Mouse (Mus musculus) hindbrain, embryonic 12.5 days (tissue): ENCODE data around the gene Tcea3. TPM values are rescaled to one million over a fixed set of nuclear protein-coding genes. Genes with fewer than 3 reads are reported as not detected.
A peak's percentile ranks its signal among the peaks of the same experiment; 100 is the strongest.

Source experiments
- ATAC-seq: fragments of 200-750 bp; cut with Nextera tagmentation; 2 replicates; pipeline ENCODE4 v1.8.0; 2017; ENCODE audit warnings: moderate TSS enrichment; ENCODE audit not compliant: low FRiP score
- H3K27ac ChIP-seq: fragments of 300-500 bp; sonication (generic); 2 replicates; pipeline ENCODE4 v1.5.1; 2016; ENCODE audit warnings: mild to moderate bottlenecking
- H3K27me3 ChIP-seq: fragments of 300-500 bp; sonication (generic); 2 replicates; pipeline ENCODE4 v1.6.1; 2016; ENCODE audit warnings: mild to moderate bottlenecking
- H3K36me3 ChIP-seq: fragments of 300-500 bp; sonication (generic); 2 replicates; pipeline ENCODE4 v1.6.1; 2016; ENCODE audit warnings: mild to moderate bottlenecking
- H3K4me1 ChIP-seq: fragments of 300-500 bp; sonication (generic); 2 replicates; pipeline ENCODE4 v1.6.1; 2016
- H3K4me2 ChIP-seq: fragments of 300-500 bp; sonication (generic); replicated peaks from 2 replicates; pipeline ENCODE4 v1.6.1; 2016; ENCODE audit warnings: mild to moderate bottlenecking
- H3K4me3 ChIP-seq: fragments of 300-500 bp; sonication (generic); 2 replicates; pipeline ENCODE4 v1.5.1; 2016; ENCODE audit warnings: mild to moderate bottlenecking
- H3K9ac ChIP-seq: fragments of 300-500 bp; sonication (generic); 2 replicates; pipeline ENCODE4 v1.6.1; 2016; ENCODE audit warnings: mild to moderate bottlenecking, moderate library complexity
- H3K9me3 ChIP-seq: fragments of 300-500 bp; sonication (generic); replicated peaks from 2 replicates; pipeline ENCODE4 v1.6.1; 2016; ENCODE audit warnings: mild to moderate bottlenecking
- WGBS: fragments of 180-500 bp; shearing (Covaris S2); methylation state at CpG from one replicate; pipeline ENCODE4 v1.1.7; 2016; 5-methylcytosine and 5-hydroxymethylcytosine counted together
- polyA plus RNA-seq: library from polyadenylated mRNA; unstranded; fragments of >200 nt; fragmentation: Nextera tagmentation; extraction: Ambion mirVana; gene quantifications from 2 replicates; pipeline ENCODE4 v1.2.1, GENCODE M21; 2016

Tcea3 gene
- 5.0 and 7.2 TPM in 2 replicates for polyA plus RNA-seq

DNA sequence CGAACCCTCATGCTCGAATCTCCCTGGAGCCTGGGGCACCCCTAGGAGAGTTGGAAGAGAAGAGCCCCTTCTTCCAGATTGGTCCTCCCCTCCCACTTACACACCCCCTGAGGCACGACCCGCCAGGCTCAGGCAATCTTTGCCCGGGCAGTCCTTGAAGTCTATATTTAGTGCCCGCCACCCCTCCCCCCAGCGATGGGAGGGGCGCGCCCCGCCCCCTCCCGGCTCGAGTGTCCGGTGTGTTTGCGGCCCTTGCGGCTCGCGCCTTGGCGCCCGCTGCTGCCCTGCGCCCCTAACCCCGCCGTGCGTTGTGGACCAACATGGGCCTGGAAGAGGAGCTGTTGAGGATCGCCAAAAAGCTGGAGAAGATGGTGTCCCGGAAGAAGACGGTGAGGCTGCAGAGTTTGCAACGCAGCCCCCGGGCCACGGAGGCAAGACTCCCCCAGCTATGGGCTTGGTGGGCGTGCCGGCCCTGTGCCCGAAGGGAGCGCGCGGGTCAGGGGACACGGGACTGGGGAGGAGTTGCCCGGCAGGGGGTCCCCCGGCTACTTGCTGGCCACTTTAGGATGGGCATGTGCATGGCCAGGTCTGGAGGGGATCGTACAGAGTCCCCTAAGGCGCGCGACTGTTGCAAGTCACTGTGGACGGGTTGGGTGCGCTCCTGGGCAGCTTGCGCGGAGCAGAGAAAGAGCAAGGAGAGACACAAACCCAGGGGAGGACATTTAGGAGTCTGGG, at the start of gene Tcea3:
Gene Tcea3, plus strand, starts transcription at position 1 of the 735 bp plus-strand sequence.
- peaks cover 39% of the 10 kb centered on the region for H3K4me1 ChIP-seq
- peak within 1 kb of the TSS; percentile 39 for H3K4me3 ChIP-seq
- no peak within 1 kb of the TSS for H3K27ac ChIP-seq
- 0 out of 2 replicates have a peak, but pooled peaks cover 6% of the 10 kb centered on the region for H3K36me3 ChIP-seq
- H3K27me3 ChIP-seq = peaks cover 76% of the 10 kb centered on the region
- H3K9me3 ChIP-seq = no peaks in the 10 kb centered on the region
- H3K4me2 ChIP-seq = peak within 1 kb of the TSS; percentile 72
- peak within 1 kb of the TSS; percentile 49 for H3K9ac ChIP-seq
- no peak for ATAC-seq
- 1% methylated on average over 46 of the region's 46 CpGs for WGBS

DNA sequence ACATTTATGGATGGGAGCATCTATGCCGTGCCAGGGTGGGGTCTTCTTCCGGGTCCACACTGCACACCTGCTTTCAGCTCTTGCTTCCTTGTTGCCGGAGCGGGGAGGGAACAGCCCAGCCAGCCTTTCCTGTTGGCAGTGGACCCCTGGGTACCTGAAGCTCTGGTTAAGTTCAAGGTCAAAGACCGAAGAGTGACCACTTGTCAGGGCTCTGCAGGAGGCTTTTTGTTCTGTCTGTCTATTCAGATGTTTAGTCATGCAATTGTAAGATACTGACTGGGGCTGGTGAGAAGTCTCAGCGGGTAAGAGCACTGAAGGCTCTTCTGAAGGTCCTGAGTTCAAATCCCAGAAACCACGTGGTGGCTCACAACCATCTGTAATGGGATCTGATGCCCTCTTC, 48.7 kb upstream of the Tcea3 start:
- Histone ChIP-seq H3K9ac (no peak overlapping the region), H3K27ac (no peak overlapping the region), H3K4me2 (no peak overlapping the region), H3K4me3 (no peak overlapping the region), H3K36me3 (no peaks in the 10 kb centered on the region), H3K9me3 (no peaks in the 10 kb centered on the region), H3K27me3 (no peaks in the 10 kb centered on the region), H3K4me1 (no peaks in the 10 kb centered on the region)
- 71% methylated on average over 7 of the region's 7 CpGs for whole genome bisulfite sequencing
- no peak for ATAC-seq

GRCm38 (mm10) chr4:136199562-136200292, 47.8 kb upstream of the Tcea3 start:
- Histone ChIP-seq H3K4me3 (no peak overlapping the region), H3K27ac (no peak overlapping the region), H3K4me2 (no peak overlapping the region), H3K9ac (no peak overlapping the region), H3K27me3 (0 out of 2 replicates have a peak, but pooled peaks cover 5% of the 10 kb centered on the region), H3K36me3 (no peaks in the 10 kb centered on the region), H3K9me3 (no peaks in the 10 kb centered on the region), H3K4me1 (no peaks in the 10 kb centered on the region)
- WGBS = 36% methylated on average over 9 of the region's 9 CpGs
- no peak for ATAC-seq

- ATAC-seq = no peak
- WGBS = 3% methylated on average over 9 of the region's 9 CpGs
These were observed 45.0 kb upstream of the Tcea3 start for GRCm38 (mm10) chr4:136202509-136202908.

DNA sequence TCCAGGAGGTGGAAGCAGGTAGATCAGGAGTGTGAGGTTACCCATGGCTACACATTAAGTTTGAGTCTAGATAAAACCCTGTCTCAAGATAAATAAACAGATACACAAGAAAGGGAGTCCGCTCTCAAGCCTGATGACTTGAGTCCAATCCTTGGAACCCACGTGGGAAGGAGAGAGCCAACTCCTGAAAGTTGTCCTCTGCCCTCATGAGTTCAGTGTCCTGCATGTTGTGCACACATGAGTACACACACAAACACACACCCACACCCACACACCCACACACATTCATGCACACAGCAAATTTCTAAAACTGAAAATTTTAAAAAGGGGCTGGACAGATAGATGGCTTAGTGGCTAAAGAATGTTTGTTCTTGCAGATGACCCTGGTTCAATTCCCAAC, 42.8 kb upstream of the Tcea3 start:
- Histone ChIP-seq H3K27ac (no peak overlapping the region), H3K36me3 (no peaks in the 10 kb centered on the region), H3K9me3 (no peaks in the 10 kb centered on the region), H3K4me2 (no peak overlapping the region), H3K27me3 (peaks cover 10% of the 10 kb centered on the region; the same call in 1 of the 2 replicates), H3K4me3 (no peak overlapping the region), H3K4me1 (peaks cover 12% of the 10 kb centered on the region), H3K9ac (no peak overlapping the region)
- ATAC-seq = no peak
- 78% methylated on average over 2 of the region's 2 CpGs for WGBS

More at GRCm38 (mm10) chr4:136202509-136202908, 45.0 kb upstream of the Tcea3 start:
- Histone ChIP-seq H3K27me3 (peaks cover 9% of the 10 kb centered on the region; the same call in 1 of the 2 replicates), H3K4me1 (peaks cover 11% of the 10 kb centered on the region), H3K4me3 (no peak overlapping the region), H3K27ac (no peak overlapping the region), H3K9me3 (no peaks in the 10 kb centered on the region), H3K4me2 (no peak overlapping the region), H3K36me3 (no peaks in the 10 kb centered on the region), H3K9ac (no peak overlapping the region)

DNA sequence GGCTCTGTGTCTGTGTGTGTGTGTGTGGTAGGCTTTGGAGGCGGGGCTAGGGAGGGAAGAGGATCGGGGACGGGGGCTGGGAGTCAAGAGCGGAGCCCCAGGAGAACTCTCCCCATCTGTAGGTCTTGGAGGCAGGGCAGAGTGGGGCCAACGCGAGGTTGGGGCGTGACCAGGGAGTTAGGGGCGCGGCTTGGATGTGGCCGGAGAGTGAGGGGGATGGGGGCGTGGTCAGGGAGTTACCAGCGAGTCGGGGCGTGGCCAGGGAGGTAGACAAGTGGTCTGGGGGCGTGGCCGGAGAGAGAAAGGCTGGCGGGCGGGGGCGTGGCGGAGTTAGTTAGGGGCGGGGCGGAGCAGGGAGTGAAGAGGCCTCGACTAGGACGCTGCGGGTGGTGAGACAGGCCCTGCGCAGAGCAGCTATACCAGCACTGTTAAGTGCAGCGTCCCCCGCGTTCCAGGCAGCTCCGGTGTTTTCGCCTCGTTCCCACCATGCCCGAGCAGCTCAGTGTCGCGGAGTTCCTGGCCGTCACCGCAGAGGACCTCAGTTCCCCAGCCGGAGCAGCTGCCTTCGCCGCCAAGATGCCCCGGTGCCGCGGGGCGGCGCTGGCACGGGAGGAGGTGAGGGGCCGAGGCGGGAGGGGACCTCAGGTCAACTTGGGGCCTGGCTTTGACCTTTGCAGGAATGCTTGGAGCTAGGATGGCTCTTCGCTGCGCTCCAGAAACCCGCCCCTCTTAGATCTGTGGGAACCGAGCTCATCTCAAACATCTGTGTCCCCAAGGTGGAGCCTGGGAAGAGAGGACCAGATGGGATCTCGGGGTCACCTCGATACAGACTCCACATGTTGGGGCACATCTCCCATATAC, 41.3 kb upstream of the Tcea3 start, which contains the start of gene Asap3:
Gene Asap3, plus strand, starts transcription at position 333 of the 861 bp plus-strand sequence.
- peaks cover 12% of the 10 kb centered on the region for H3K4me1 ChIP-seq
- ATAC-seq = peak; percentile 91
- no peaks in the 10 kb centered on the region for H3K36me3 ChIP-seq
- H3K9ac ChIP-seq = peak within 1 kb of the TSS; percentile 79
- no peaks in the 10 kb centered on the region for H3K9me3 ChIP-seq
- H3K4me2 ChIP-seq = peak within 1 kb of the TSS; percentile 96
- peak within 1 kb of the TSS; percentile 60 for H3K4me3 ChIP-seq
- under 1% methylated on average over 53 of the region's 54 CpGs for WGBS
- peaks cover 10% of the 10 kb centered on the region; the same call in 1 of the 2 replicates for H3K27me3 ChIP-seq
- peak within 1 kb of the TSS; percentile 69 for H3K27ac ChIP-seq

DNA sequence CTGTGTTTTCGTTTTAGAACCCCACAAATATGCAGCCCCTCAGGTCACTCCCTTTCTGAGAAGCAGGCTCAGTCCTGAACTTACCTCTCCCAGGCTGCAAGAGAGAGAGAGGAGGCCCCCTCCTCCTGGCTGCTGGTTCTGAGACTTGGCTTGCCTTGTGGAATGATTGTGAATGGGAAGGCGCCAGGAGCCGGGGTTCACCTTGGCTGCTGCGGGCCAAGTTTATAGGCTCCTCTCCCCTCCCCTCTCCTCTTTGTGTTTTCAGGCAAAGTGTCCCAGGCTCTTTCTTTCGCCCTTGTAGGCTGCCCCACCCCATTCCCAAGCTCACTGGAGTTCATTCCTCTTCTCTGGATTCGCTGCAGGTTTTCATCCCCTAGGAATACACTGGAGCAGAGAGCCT, 40.6 kb upstream of the Tcea3 start:
- Histone ChIP-seq H3K4me3 (peak overlapping the region; percentile 60), H3K27me3 (peaks cover 10% of the 10 kb centered on the region; the same call in 1 of the 2 replicates), H3K36me3 (no peaks in the 10 kb centered on the region), H3K27ac (no peak overlapping the region; the same call in 1 of the 2 replicates), H3K9me3 (no peaks in the 10 kb centered on the region), H3K4me2 (peak overlapping the region; percentile 96), H3K9ac (peak overlapping the region; percentile 79), H3K4me1 (peaks cover 12% of the 10 kb centered on the region)
- 5% methylated on average over 6 of the region's 6 CpGs for WGBS
- peak; percentile 3; the same call in 1 of the 2 replicates for ATAC-seq

GRCm38 (mm10) chr4:136210931-136211330, 36.6 kb upstream of the Tcea3 start:
- ATAC-seq = no peak
- Histone ChIP-seq H3K4me1 (peaks cover 14% of the 10 kb centered on the region), H3K27me3 (peaks cover 6% of the 10 kb centered on the region; the same call in 1 of the 2 replicates), H3K9me3 (no peaks in the 10 kb centered on the region), H3K4me3 (no peak overlapping the region), H3K4me2 (no peak overlapping the region), H3K9ac (no peak overlapping the region), H3K36me3 (no peaks in the 10 kb centered on the region; the same call in 1 of the 2 replicates), H3K27ac (no peak overlapping the region)
- WGBS = 75% methylated on average over 9 of the region's 9 CpGs

DNA sequence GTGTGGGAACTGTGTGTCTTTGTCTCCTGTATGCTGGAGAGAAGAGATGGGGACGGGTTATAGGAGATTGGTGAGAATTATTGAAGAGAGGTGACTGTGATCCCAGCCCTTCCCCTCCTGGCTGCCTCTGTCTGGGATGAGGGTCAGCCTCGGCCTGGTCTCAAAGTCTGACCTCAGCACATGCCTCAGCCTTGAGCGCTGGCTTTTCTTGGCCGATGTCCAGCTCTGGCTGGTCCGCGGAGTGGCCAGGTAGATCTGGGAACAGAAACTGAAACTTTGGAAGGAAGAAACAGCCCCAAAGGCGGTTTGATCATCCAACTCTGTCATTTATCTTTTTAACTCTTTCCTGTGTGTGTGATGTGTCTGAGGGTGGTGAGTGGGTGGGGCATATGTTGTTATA, 33.9 kb upstream of the Tcea3 start:
- Histone ChIP-seq H3K27me3 (no peaks in the 10 kb centered on the region), H3K4me1 (peaks cover 18% of the 10 kb centered on the region), H3K4me3 (no peak overlapping the region), H3K27ac (no peak overlapping the region), H3K9ac (no peak overlapping the region), H3K36me3 (no peaks in the 10 kb centered on the region; the same call in 1 of the 2 replicates), H3K9me3 (no peaks in the 10 kb centered on the region), H3K4me2 (no peak overlapping the region)
- no peak for ATAC-seq
- 76% methylated on average over 7 of the region's 7 CpGs for WGBS

GRCm38 (mm10) chr4:136214828-136215227, 32.7 kb upstream of the Tcea3 start:
- H3K4me1 ChIP-seq = peaks cover 30% of the 10 kb centered on the region
- H3K4me2 ChIP-seq = no peak overlapping the region
- H3K4me3 ChIP-seq = no peak overlapping the region
- H3K9me3 ChIP-seq = no peaks in the 10 kb centered on the region
- 79% methylated on average over 8 of the region's 8 CpGs for WGBS
- H3K36me3 ChIP-seq = no peaks in the 10 kb centered on the region; the same call in 1 of the 2 replicates
- H3K27ac ChIP-seq = no peak overlapping the region
- no peak for ATAC-seq
- H3K9ac ChIP-seq = no peak overlapping the region
- H3K27me3 ChIP-seq = peaks cover 12% of the 10 kb centered on the region; the same call in 1 of the 2 replicates

- Histone ChIP-seq H3K4me3 (no peak overlapping the region), H3K27me3 (peaks cover 15% of the 10 kb centered on the region; the same call in 1 of the 2 replicates), H3K9ac (no peak overlapping the region), H3K27ac (0 out of 2 replicates have a peak overlapping the region, but pooled peaks have one; percentile 7), H3K4me2 (no peak overlapping the region), H3K4me1 (peaks cover 37% of the 10 kb centered on the region), H3K9me3 (no peaks in the 10 kb centered on the region), H3K36me3 (no peaks in the 10 kb centered on the region; the same call in 1 of the 2 replicates)
- WGBS = 85% methylated on average over 8 of the region's 8 CpGs
- no peak for ATAC-seq
These were observed 32.0 kb upstream of the Tcea3 start for GRCm38 (mm10) chr4:136215576-136215975.
